Mouse (Mus musculus): ENCODE measurements around the gene Brox.

- TF ChIP-seq CTCF (IDR thresholded peaks at IDR 0.05; ENCODE audit: low read depth, low read length) (no peak), GATA1 (IDR thresholded peaks at IDR 0.05; ENCODE audit: borderline replicate concordance, low read length) (no peak), POLR2AphosphoS5 (IDR thresholded peaks at IDR 0.05; ENCODE audit: insufficient replicate concordance, low read depth, low read length) (no peak), TAL1 (conservative IDR thresholded peaks at IDR 0.05; ENCODE audit: low read depth, low read length) (no peak), GATA2 (IDR thresholded peaks at IDR 0.05; ENCODE audit: borderline replicate concordance, low read depth, low read length) (no peak)
Measured at GRCm38 (mm10) chr1:183248144-183248543, 48.9 kb downstream of the Brox start.
